Mouse (Mus musculus) midbrain, embryonic 12.5 days (tissue): ENCODE data around the gene Gga2. TPM values are rescaled to one million over a fixed set of nuclear protein-coding genes. Genes with fewer than 3 reads are reported as not detected.

Experiments
- ATAC-seq: fragments of 200-750 bp; cut with Nextera tagmentation; 2 replicates; pipeline ENCODE4 v1.8.0; 2017; ENCODE audit warnings: low read depth, moderate TSS enrichment, moderate library complexity; ENCODE audit not compliant: low FRiP score
- H3K27ac ChIP-seq: fragments of 300-500 bp; sonication (generic); replicated peaks from 2 replicates; pipeline ENCODE4 v1.5.1; 2016; ENCODE audit warnings: mild to moderate bottlenecking
- H3K27me3 ChIP-seq: fragments of 300-500 bp; sonication (generic); 2 replicates; pipeline ENCODE4 v1.6.1; 2016; ENCODE audit warnings: mild to moderate bottlenecking
- H3K36me3 ChIP-seq: fragments of 300-500 bp; sonication (generic); 2 replicates; pipeline ENCODE4 v1.6.1; 2016
- H3K4me1 ChIP-seq: fragments of 300-500 bp; sonication (generic); 2 replicates; pipeline ENCODE4 v1.6.1; 2016
- H3K4me2 ChIP-seq: fragments of 300-500 bp; sonication (generic); replicated peaks from 2 replicates; pipeline ENCODE4 v1.6.1; 2016; ENCODE audit warnings: mild to moderate bottlenecking, moderate library complexity
- H3K4me3 ChIP-seq: fragments of 300-500 bp; sonication (generic); 2 replicates; pipeline ENCODE4 v1.5.1; 2016; ENCODE audit warnings: mild to moderate bottlenecking
- H3K9ac ChIP-seq: fragments of 300-500 bp; sonication (generic); replicated peaks from 2 replicates; pipeline ENCODE4 v1.6.1; 2016; ENCODE audit warnings: mild to moderate bottlenecking, moderate library complexity
- H3K9me3 ChIP-seq: fragments of 300-500 bp; sonication (generic); 2 replicates; pipeline ENCODE4 v1.6.1; 2016; ENCODE audit warnings: mild to moderate bottlenecking
- WGBS: fragments of 180-500 bp; shearing (Covaris S2); methylation state at CpG from one replicate; pipeline ENCODE4 v1.1.7; 2016; 5-methylcytosine and 5-hydroxymethylcytosine counted together
- polyA plus RNA-seq: library from polyadenylated mRNA; unstranded; fragments of >200 nt; fragmentation: Nextera tagmentation; extraction: Ambion mirVana; gene quantifications from 2 replicates; pipeline ENCODE4 v1.2.1, GENCODE M21; 2016

Gga2 gene
- polyA plus RNA-seq, 1 experiment from 2014 or later = 76.5 TPM

DNA sequence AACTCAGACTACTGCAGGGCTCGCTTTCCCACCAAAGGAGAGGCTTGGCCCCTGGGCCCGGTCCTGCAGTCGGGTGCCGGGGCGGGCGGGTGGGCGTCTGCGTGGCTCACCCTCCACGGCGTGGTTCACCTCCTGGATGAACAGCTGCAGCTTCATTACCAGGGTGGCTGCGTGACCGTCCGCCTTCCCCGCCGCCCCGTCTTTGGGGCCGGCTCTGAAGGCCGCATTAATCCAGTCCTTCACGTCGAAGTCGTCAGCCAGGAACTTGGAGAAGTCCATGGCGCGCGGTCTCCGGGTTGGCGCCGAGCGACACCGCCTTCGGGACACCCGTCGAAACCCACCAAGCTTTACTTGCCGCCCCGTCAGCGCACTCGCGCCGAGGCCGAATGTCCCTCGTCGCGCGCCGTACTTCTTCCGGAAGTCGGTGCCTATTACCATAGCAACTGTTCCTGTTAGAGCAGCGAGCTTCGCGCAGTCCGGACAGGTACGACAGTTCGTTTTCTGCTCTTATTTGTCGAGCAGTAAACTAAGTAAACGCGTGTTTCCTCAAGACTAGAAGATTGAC lies 39.6 kb downstream of the Gga2 start, which contains the start of gene Cog7:
TSS of gene Cog7 (minus strand) at position 405 of the 565 bp plus-strand sequence.
- H3K9ac ChIP-seq = peak within 1 kb of the TSS; percentile 76
- H3K4me3 ChIP-seq = peak within 1 kb of the TSS; percentile 74
- no peak within 1 kb of the TSS for H3K27ac ChIP-seq
- peaks cover 9% of the 10 kb centered on the region for H3K36me3 ChIP-seq
- no peaks in the 10 kb centered on the region for H3K9me3 ChIP-seq
- peak within 1 kb of the TSS; percentile 60 for H3K4me2 ChIP-seq
- peak; percentile 85 for ATAC-seq
- WGBS = 2% methylated on average over 53 of the region's 55 CpGs
- no peaks in the 10 kb centered on the region for H3K27me3 ChIP-seq
- H3K4me1 ChIP-seq = peaks cover 10% of the 10 kb centered on the region

DNA sequence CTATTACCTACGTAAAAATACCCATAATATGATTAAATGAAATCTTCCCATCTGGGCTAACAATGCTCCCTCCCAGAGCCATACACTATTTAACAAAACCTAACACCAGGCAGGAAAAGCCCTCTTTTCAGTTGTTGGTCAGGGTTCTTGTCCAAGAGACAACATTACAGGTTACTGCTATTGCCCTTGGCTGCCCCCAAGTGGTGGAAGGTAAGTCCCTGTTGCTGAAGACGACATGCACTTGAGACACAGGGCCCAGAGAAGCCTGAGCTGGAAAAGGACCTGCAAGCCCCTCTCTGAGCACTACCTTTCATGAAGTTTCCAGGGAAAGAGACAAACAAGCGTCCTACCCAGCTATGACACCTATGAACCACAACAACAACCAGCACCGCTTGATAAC lies 46.0 kb downstream of the Gga2 start:
- H3K4me1 ChIP-seq = peaks cover 3% of the 10 kb centered on the region; the same call in 1 of the 2 replicates
- no peak for ATAC-seq
- no peaks in the 10 kb centered on the region for H3K9me3 ChIP-seq
- H3K27ac ChIP-seq = no peak overlapping the region
- no peak overlapping the region for H3K4me2 ChIP-seq
- peaks cover 35% of the 10 kb centered on the region for H3K36me3 ChIP-seq
- H3K9ac ChIP-seq = no peak overlapping the region
- H3K4me3 ChIP-seq = no peak overlapping the region
- no peaks in the 10 kb centered on the region for H3K27me3 ChIP-seq
- WGBS = 57% methylated on average over 4 of the region's 4 CpGs

DNA sequence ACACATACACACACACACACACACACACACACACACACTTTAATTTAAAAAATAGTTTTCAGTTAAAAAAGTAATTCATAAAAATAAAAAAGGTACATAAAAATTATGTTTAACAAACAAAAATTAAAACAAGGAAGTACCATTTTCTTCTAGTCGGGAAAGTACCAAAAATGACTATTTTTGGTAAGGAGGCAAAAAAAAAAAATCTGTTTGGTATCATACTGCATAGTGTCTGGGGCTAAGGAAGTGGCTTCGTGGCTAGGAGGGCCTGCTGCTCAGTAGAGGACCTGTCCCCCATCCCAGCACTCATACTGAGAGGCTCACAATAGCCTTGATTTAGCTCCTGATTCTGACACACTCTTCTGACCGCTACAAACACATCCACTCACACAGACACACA lies 49.3 kb downstream of the Gga2 start:
- Histone ChIP-seq H3K9me3 (no peaks in the 10 kb centered on the region), H3K4me2 (no peak overlapping the region), H3K9ac (no peak overlapping the region), H3K36me3 (peaks cover 32% of the 10 kb centered on the region), H3K4me1 (no peaks in the 10 kb centered on the region), H3K27me3 (no peaks in the 10 kb centered on the region), H3K4me3 (no peak overlapping the region), H3K27ac (no peak overlapping the region)
- WGBS = 84% methylated on average over 3 of the region's 3 CpGs
- ATAC-seq = no peak

DNA sequence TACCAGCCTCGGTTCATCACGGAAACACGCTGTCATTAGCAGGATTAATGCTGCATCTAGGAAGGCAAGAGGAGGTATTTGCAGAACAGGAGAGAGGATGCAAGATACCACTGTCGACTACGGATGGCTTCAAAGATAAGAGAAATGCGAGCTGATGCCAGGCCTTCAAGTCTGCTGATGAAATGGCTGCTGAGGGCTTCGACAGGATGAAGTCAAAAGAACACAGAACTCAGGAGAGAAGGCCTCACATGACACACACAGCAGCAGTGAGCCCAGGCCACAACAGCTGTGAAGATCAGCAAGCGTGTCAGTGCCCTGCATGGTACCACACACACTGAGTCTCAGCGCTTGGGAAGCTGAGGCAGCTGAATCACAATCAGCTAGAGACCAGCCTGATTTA lies 50.8 kb downstream of the Gga2 start:
- H3K9me3 ChIP-seq = no peaks in the 10 kb centered on the region
- H3K27ac ChIP-seq = no peak overlapping the region
- no peaks in the 10 kb centered on the region for H3K4me1 ChIP-seq
- H3K27me3 ChIP-seq = no peaks in the 10 kb centered on the region
- no peak overlapping the region for H3K9ac ChIP-seq
- peaks cover 30% of the 10 kb centered on the region for H3K36me3 ChIP-seq
- ATAC-seq = no peak
- H3K4me3 ChIP-seq = no peak overlapping the region
- 89% methylated on average over 9 of the region's 9 CpGs for WGBS
- H3K4me2 ChIP-seq = no peak overlapping the region

DNA sequence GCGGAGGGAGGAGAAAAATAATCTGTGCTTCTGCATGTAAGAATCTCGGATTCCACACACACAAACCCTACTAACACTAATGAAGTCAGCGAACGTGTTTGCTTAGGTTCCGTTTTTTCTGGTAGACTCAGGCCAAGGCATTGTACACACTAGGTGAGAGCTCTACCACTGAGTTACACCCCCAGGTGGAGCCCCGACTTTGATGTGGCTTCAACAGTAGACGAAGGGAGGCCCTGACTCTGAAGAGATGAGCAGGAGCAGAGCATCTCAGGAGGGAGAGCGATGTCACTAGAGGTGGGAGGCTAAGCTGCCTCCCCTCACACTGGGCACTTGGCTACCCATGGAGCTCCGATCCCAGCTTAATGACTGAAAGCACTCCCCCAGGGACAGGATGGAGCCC lies 52.2 kb downstream of the Gga2 start:
- Histone ChIP-seq H3K36me3 (peaks cover 33% of the 10 kb centered on the region), H3K9me3 (no peaks in the 10 kb centered on the region), H3K4me2 (no peak overlapping the region), H3K4me1 (no peaks in the 10 kb centered on the region), H3K27ac (no peak overlapping the region), H3K27me3 (no peaks in the 10 kb centered on the region), H3K9ac (no peak overlapping the region), H3K4me3 (no peak overlapping the region)
- 88% methylated on average over 9 of the region's 9 CpGs for WGBS
- no peak for ATAC-seq

DNA sequence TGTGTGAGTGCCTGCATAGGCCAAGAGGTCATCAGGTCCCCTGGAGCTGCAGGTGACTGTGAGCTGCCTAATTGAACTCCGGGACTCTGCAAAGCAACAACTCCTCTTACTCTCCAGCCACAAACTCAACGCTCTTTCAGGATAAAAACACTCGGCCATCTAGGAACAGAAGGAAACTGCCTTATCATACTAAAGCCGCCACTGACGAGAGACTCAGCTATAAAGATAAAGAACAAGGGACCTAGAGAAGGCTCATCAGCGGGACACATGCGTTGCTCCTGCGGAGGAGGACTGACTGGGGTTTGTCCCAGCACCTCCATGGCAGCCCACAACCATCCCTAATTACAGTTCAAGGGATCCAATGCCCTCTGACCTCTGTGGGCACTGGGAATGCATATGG lies 52.8 kb downstream of the Gga2 start:
- H3K4me1 ChIP-seq = no peaks in the 10 kb centered on the region
- H3K36me3 ChIP-seq = peaks cover 30% of the 10 kb centered on the region
- H3K27ac ChIP-seq = no peak overlapping the region
- H3K9ac ChIP-seq = no peak overlapping the region
- H3K9me3 ChIP-seq = no peaks in the 10 kb centered on the region
- no peak overlapping the region for H3K4me2 ChIP-seq
- 87% methylated on average over 8 of the region's 8 CpGs for WGBS
- H3K4me3 ChIP-seq = no peak overlapping the region
- no peaks in the 10 kb centered on the region for H3K27me3 ChIP-seq
- no peak for ATAC-seq

DNA sequence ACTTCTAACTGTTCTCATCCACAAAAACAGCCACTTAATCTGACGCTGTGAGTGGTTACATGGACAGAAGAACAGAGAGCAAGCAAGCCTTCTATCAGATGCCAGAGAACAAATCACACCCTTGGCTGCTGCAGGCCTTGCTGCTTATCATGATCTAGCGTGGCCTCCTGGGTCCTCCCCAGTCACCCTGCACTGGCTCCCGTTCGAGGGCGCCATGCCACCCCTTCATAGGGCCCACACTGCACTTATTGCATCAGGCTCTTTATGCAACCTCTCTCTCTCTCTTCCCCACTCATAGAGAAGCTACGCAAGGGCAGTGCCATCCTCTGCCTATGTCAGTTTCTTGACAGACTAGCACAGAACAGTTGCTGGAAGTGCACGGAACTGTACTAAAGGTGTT lies 54.9 kb downstream of the Gga2 start:
- Histone ChIP-seq H3K4me1 (no peaks in the 10 kb centered on the region), H3K9me3 (no peaks in the 10 kb centered on the region), H3K27ac (no peak overlapping the region), H3K36me3 (peaks cover 32% of the 10 kb centered on the region), H3K27me3 (no peaks in the 10 kb centered on the region), H3K9ac (no peak overlapping the region), H3K4me3 (no peak overlapping the region), H3K4me2 (no peak overlapping the region)
- no peak for ATAC-seq
- whole genome bisulfite sequencing = 90% methylated on average over 7 of the region's 7 CpGs

DNA sequence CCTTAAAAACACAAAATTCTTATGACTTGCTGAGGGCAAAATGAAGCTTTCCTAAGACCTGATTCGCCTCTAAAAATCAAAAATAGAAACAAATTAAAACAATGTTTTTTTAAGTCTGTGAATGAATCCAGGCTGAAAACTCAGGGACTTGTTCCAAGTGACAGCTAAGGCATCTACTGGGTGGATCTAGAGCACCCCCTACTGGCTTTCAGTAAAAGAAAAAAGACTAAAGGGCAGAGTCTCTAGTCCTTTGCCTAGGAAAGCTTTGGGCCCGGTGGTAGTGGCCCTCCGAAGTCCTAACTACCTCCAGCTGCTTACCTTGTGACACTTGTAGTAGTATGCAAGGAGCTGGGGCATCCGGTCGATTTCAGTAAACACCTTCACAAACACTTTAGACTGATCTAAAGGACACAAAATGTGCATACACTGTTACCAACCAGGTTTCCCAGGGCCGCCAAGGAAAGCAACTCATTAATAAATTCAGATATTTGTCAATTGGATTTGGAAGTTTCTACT lies 57.1 kb downstream of the Gga2 start:
- no peaks in the 10 kb centered on the region for H3K27me3 ChIP-seq
- no peak overlapping the region for H3K4me3 ChIP-seq

DNA sequence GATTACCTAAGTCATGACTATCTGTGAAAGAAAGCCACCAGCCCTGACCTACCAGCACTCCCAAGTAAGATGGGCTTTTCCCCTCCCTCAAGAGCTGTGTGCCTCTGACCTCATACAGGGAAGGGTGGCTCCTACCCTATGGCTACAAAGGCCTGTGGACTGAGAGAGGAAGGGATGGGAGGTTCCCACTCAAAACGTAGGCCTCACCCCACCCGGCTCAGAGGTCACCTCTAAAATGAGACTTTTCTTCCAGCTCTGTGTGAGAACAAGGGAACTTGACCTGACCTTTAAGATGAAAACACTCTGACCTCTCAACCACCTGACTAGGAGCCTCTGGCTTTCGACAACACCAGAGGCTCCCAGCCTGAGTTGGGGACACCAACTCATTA lies 58.5 kb downstream of the Gga2 start:
- Histone ChIP-seq H3K4me2 (no peak overlapping the region), H3K9me3 (no peaks in the 10 kb centered on the region), H3K4me1 (no peaks in the 10 kb centered on the region), H3K4me3 (no peak overlapping the region), H3K27me3 (no peaks in the 10 kb centered on the region), H3K36me3 (peaks cover 16% of the 10 kb centered on the region), H3K27ac (no peak overlapping the region), H3K9ac (no peak overlapping the region)
- WGBS = 75% methylated on average over 3 of the region's 3 CpGs
- ATAC-seq = no peak

More for the DNA sequence above, 57.1 kb downstream of the Gga2 start:
- Histone ChIP-seq H3K4me1 (no peaks in the 10 kb centered on the region), H3K4me2 (no peak overlapping the region), H3K36me3 (peaks cover 17% of the 10 kb centered on the region), H3K27ac (no peak overlapping the region), H3K9ac (no peak overlapping the region), H3K9me3 (no peaks in the 10 kb centered on the region)
- 79% methylated on average over 6 of the region's 6 CpGs for whole genome bisulfite sequencing
- no peak for ATAC-seq

DNA sequence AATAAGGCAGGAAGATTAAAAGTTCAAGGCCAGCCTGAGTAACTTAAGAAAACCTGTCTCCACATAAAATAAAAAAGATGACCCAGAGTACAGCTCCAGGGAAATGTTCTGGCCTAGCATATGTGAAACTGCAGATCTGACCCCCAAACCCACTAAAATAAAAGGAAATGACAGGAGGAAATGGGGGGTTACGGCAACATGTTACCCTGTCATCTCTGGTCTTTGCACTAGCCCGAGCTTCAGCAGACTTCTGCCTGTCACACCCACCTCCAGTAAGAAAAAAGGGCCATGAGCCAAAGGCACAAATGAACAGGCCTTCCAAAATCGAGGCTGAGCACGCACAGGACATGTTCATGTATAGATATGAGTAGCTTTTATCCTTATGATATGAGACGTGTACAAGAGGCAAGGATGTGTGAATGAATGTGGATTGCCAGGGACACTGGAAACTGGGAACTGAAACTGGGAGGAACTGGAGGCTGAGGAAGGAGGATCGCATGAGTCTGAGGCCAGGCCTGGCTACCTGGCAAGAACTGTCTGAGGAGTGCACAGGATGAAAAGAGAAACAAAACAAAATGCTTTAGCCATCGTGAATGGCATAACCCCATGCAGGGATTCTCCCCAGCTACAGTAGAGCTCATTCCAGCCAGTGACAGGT lies 59.0 kb downstream of the Gga2 start:
- Histone ChIP-seq H3K9me3 (no peaks in the 10 kb centered on the region), H3K4me2 (no peak overlapping the region), H3K4me3 (no peak overlapping the region), H3K4me1 (no peaks in the 10 kb centered on the region), H3K36me3 (peaks cover 16% of the 10 kb centered on the region), H3K27ac (no peak overlapping the region), H3K27me3 (no peaks in the 10 kb centered on the region), H3K9ac (no peak overlapping the region)
- WGBS = 88% methylated on average over 7 of the region's 7 CpGs
- ATAC-seq = no peak

DNA sequence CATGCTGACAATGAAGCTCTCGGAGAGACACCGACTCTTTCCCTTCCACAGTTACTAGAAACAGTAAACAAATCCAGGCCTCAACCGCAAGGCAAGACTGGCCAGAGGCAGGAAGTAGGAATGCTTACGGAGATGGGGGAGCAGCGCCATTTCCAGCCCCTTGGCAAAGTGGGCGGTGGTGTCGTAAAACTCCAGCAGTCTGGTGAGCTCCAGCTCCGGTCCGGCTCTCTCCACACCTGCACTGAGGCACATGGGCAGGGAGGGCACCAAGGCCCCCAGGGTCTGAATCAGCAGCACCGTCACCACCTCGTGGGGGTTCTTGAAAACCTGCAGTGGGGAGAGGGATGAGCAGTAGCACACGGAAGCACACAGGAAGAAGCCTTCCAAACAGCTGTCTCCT lies 65.2 kb downstream of the Gga2 start:
- Histone ChIP-seq H3K27me3 (no peaks in the 10 kb centered on the region), H3K4me2 (no peak overlapping the region), H3K36me3 (peaks cover 23% of the 10 kb centered on the region), H3K27ac (no peak overlapping the region), H3K4me1 (no peaks in the 10 kb centered on the region), H3K9me3 (no peaks in the 10 kb centered on the region), H3K4me3 (no peak overlapping the region), H3K9ac (no peak overlapping the region)
- 91% methylated on average over 12 of the region's 12 CpGs for WGBS
- ATAC-seq = no peak

DNA sequence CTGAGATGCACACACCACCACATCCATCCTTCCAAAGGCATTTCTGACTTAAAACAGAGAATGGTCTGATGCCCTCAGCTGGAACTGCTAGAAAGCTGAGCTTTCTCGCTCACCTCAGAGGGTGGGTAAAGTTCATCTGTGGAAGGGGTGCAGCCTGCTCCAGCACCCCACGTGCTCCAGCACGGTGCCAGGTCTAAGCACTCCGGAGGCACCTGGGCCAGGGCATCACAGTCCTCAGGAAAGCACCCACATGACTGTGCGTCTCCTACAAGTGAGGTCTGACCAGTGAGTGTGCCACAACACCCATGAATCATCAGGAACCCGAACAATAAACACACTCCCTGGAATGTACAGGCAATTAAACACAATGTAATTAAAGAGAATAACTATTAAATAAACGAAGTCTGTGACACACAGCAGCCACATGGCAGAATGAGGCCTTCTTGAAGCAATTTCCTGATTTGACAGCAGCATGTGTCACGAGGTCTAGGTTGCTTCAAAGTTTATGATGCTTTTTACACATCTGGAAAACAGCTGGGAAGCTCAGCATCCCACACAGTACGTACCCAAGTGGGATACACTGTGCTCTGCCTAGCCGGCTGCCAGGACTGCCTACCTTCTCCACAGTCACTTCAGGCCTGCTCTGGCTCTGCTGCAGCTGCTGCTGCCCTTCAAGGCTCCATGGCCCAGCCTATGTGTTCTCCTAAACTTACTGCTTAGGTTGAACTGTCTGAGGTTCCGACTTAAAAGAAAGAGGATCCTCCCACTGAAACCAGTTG lies 65.9 kb downstream of the Gga2 start:
- 92% methylated on average over 11 of the region's 11 CpGs for WGBS
- no peak for ATAC-seq
- H3K9me3 ChIP-seq = no peaks in the 10 kb centered on the region
- H3K4me2 ChIP-seq = no peak overlapping the region
- no peaks in the 10 kb centered on the region for H3K4me1 ChIP-seq
- no peaks in the 10 kb centered on the region for H3K27me3 ChIP-seq
- no peak overlapping the region for H3K27ac ChIP-seq
- peaks cover 30% of the 10 kb centered on the region for H3K36me3 ChIP-seq
- H3K9ac ChIP-seq = no peak overlapping the region
- H3K4me3 ChIP-seq = no peak overlapping the region
